Mouse (Mus musculus) mature B cell (primary cell): ENCODE measurements around the gene Serac1.

Experiments
- in situ Hi-C: fragments of 300-500 bp; cut with MboI; formaldehyde crosslinking; loops from 2 replicates; pipeline ENCODE4 v1.14.3; 2019

The Serac1 gene

GRCm38 (mm10) chr17:6005246-6005637 lies 74.3 kb downstream of the Serac1 start:
- in situ Hi-C loops, result no loop called here

- in situ Hi-C loops, result no loop called here
These were observed 75.9 kb downstream of the Serac1 start for GRCm38 (mm10) chr17:6003661-6004060.

- in situ Hi-C loops, result no loop called here
These were observed 77.0 kb downstream of the Serac1 start for GRCm38 (mm10) chr17:6002563-6002962.

GRCm38 (mm10) chr17:6001836-6002235 lies 77.7 kb downstream of the Serac1 start:
- in situ Hi-C loops, result no loop called here

GRCm38 (mm10) chr17:6001389-6001788 lies 78.2 kb downstream of the Serac1 start:
- in situ Hi-C loops, result no loop called here

GRCm38 (mm10) chr17:6000864-6001319 lies 78.6 kb downstream of the Serac1 start:
- in situ Hi-C loops, result no loop called here

- in situ Hi-C loops, result no loop called here
These were observed 80.5 kb downstream of the Serac1 start for GRCm38 (mm10) chr17:5999039-5999543.

- in situ Hi-C loops, result no loop called here
These were observed 81.4 kb downstream of the Serac1 start for GRCm38 (mm10) chr17:5998235-5998500.

- in situ Hi-C loops, result no loop called here
These were observed 81.9 kb downstream of the Serac1 start for GRCm38 (mm10) chr17:5997380-5998234.

GRCm38 (mm10) chr17:5996589-5996988 lies 83.0 kb downstream of the Serac1 start:
- in situ Hi-C loops, result no loop called here

GRCm38 (mm10) chr17:5994606-5995005 lies 84.9 kb downstream of the Serac1 start:
- in situ Hi-C loops, result no loop called here

- in situ Hi-C loops, result no loop called here
These were observed 85.8 kb downstream of the Serac1 start for GRCm38 (mm10) chr17:5993581-5994260.

- in situ Hi-C loops, result no loop called here
These were observed 86.5 kb downstream of the Serac1 start for GRCm38 (mm10) chr17:5992866-5993580.
